16 mouse cellular contexts compared by ENCODE assay signal in genomic region chr13:42650228-42650627, GRCm38 (mm10). TPM values are rescaled to one million over a fixed set of nuclear protein-coding genes. Genes with fewer than 3 reads are reported as not detected.
"Had no signal": no experiment of that assay in that cellular context is flagged by ENCODE, and none has a peak within 500 bp of the region (broad histone marks: within the 10 kb centered on the region; RNA-seq: fewer than 3 reads in every experiment).

No protein-coding gene starts in this region.

- H3K9ac ChIP-seq: neural tube, embryonic 15.5 days; stomach, embryonic 15.5 days had no signal

- H3K4me1 ChIP-seq: neural tube, embryonic 15.5 days; stomach, embryonic 15.5 days had no signal

- H3K4me2 ChIP-seq: neural tube, embryonic 15.5 days; stomach, embryonic 15.5 days had no signal

- H3K36me3 ChIP-seq: neural tube, embryonic 15.5 days; stomach, embryonic 15.5 days had no signal

- H3K4me3 ChIP-seq: neural tube, embryonic 15.5 days; stomach, embryonic 15.5 days had no signal

- H3K27me3 ChIP-seq: neural tube, embryonic 15.5 days; stomach, embryonic 15.5 days had no signal

- DNase-seq: retina, postnatal 1 day; right cerebral cortex, adult 18-20 months; right cerebral cortex, postnatal 14 days; right cerebral cortex, postnatal 25 days; right cerebral cortex, postnatal 4 days; spleen, adult 18-20 months; thymus, adult 18-20 months; thymus, adult 2 months; thymus, postnatal 14 days; thymus, postnatal 25 days; thymus, postnatal 36 days; thymus, postnatal 4 days had no signal

- H3K27ac ChIP-seq: neural tube, embryonic 15.5 days; stomach, embryonic 15.5 days; stomach, postnatal 0 days had no signal

- H3K9me3 ChIP-seq: neural tube, embryonic 15.5 days; stomach, embryonic 15.5 days had no signal

RNA-seq across cellular contexts. Expression of gene Phactr1, which starts 30.2 kb away (rescaled TPM):
- total RNA-seq: neutrophil, adult 5-6 weeks had no signal
